Mouse (Mus musculus) erythroblast, adult 5-6 weeks (primary cell): ENCODE results near the gene Actl6b. TPM values are rescaled to one million over a fixed set of nuclear protein-coding genes. Genes with fewer than 3 reads are reported as not detected.

ENCODE experiments used
- total RNA-seq, 2 experiments: library from RNA; stranded (forward) in 1 of 2; stranded (reverse) in 1 of 2; fragments of 150-400 nt in 1 of 2; fragments of 200-764, 138-1000 nt in 1 of 2; gene quantifications; 2 replicates each; pipeline versions ENCODE4 v1.2.3 to v1.2.4; 2015 to 2017; ENCODE audit warnings: low replicate concordance in 2 of 2

Gene Actl6b
- total RNA-seq, 2 experiments from 2014 or later = not detected

Other genes starting within 250 kb of the Actl6b start
- gene Srrt, start 245.8 kb upstream of the Actl6b start, total RNA-seq (2015; ENCODE audit: low replicate concordance) = 85.7 and 166 TPM in 2 replicates
- 227 and 383 TPM in 2 replicates for gene Srrt, start 245.8 kb upstream of the Actl6b start, total RNA-seq (2017; ENCODE audit: low replicate concordance)
- gene Trip6, start 239.1 kb upstream of the Actl6b start, total RNA-seq (2015; ENCODE audit: low replicate concordance) = 0.96 and 2.1 TPM in 2 replicates
- gene Trip6, start 239.1 kb upstream of the Actl6b start, total RNA-seq (2017; ENCODE audit: low replicate concordance) = 2.6 TPM in 1 of 2 replicates, not detected in the other
- 1.9 TPM in 2 replicates for gene Slc12a9, start 219.9 kb upstream of the Actl6b start, total RNA-seq (2015; ENCODE audit: low replicate concordance)
- 0.43 and 0.98 TPM in 2 replicates for gene Slc12a9, start 219.9 kb upstream of the Actl6b start, total RNA-seq (2017; ENCODE audit: low replicate concordance)
- not detected in 2 replicates for gene Ephb4, start 203.4 kb upstream of the Actl6b start, total RNA-seq (2015; ENCODE audit: low replicate concordance)
- gene Ephb4, start 203.4 kb upstream of the Actl6b start, total RNA-seq (2017; ENCODE audit: low replicate concordance) = not detected in 2 replicates
- gene Zan, start 76.5 kb upstream of the Actl6b start, total RNA-seq (2015; ENCODE audit: low replicate concordance) = not detected in 2 replicates
- gene Zan, start 76.5 kb upstream of the Actl6b start, total RNA-seq (2017; ENCODE audit: low replicate concordance) = not detected in 2 replicates
- 9.0 TPM in 1 of 2 replicates, not detected in the other for gene Pop7, start 51.0 kb upstream of the Actl6b start, total RNA-seq (2015; ENCODE audit: low replicate concordance)
- gene Pop7, start 51.0 kb upstream of the Actl6b start, total RNA-seq (2017; ENCODE audit: low replicate concordance) = 4.4 and 7.2 TPM in 2 replicates
- 5.6 and 6.1 TPM in 2 replicates for gene Gigyf1, start 35.0 kb upstream of the Actl6b start, total RNA-seq (2015; ENCODE audit: low replicate concordance)
- 5.3 and 8.4 TPM in 2 replicates for gene Gigyf1, start 35.0 kb upstream of the Actl6b start, total RNA-seq (2017; ENCODE audit: low replicate concordance)
- gene Epo, start 20.3 kb upstream of the Actl6b start, total RNA-seq (2015; ENCODE audit: low replicate concordance) = not detected in 2 replicates
- gene Epo, start 20.3 kb upstream of the Actl6b start, total RNA-seq (2017; ENCODE audit: low replicate concordance) = not detected in 2 replicates
- 77.0 and 113 TPM in 2 replicates for gene Gnb2, start 20.0 kb upstream of the Actl6b start, total RNA-seq (2015; ENCODE audit: low replicate concordance)
- 94.2 and 96.3 TPM in 2 replicates for gene Gnb2, start 20.0 kb upstream of the Actl6b start, total RNA-seq (2017; ENCODE audit: low replicate concordance)
- gene Tfr2, start 16.3 kb downstream of the Actl6b start, total RNA-seq (2015; ENCODE audit: low replicate concordance) = 11.9 and 16.5 TPM in 2 replicates
- 11.8 and 13.7 TPM in 2 replicates for gene Tfr2, start 16.3 kb downstream of the Actl6b start, total RNA-seq (2017; ENCODE audit: low replicate concordance)
- gene Mospd3, start 47.5 kb downstream of the Actl6b start, total RNA-seq (2015; ENCODE audit: low replicate concordance) = 18.6 and 37.2 TPM in 2 replicates
- gene Mospd3, start 47.5 kb downstream of the Actl6b start, total RNA-seq (2017; ENCODE audit: low replicate concordance) = 0.43 TPM in 1 of 2 replicates, not detected in the other
- not detected in 2 replicates for gene Pcolce, start 60.3 kb downstream of the Actl6b start, total RNA-seq (2015; ENCODE audit: low replicate concordance)
- gene Pcolce, start 60.3 kb downstream of the Actl6b start, total RNA-seq (2017; ENCODE audit: low replicate concordance) = not detected in 2 replicates
- not detected in 2 replicates for gene Fbxo24, start 75.5 kb downstream of the Actl6b start, total RNA-seq (2015; ENCODE audit: low replicate concordance)
- gene Fbxo24, start 75.5 kb downstream of the Actl6b start, total RNA-seq (2017; ENCODE audit: low replicate concordance) = not detected in 2 replicates
- 9.0 and 27.2 TPM in 2 replicates for gene Lrch4, start 75.6 kb downstream of the Actl6b start, total RNA-seq (2015; ENCODE audit: low replicate concordance)
- gene Lrch4, start 75.6 kb downstream of the Actl6b start, total RNA-seq (2017; ENCODE audit: low replicate concordance) = 10.6 and 13.9 TPM in 2 replicates
- 1.9 and 6.3 TPM in 2 replicates for gene Gm20605, start 75.7 kb downstream of the Actl6b start, total RNA-seq (2015; ENCODE audit: low replicate concordance)
- gene Gm20605, start 75.7 kb downstream of the Actl6b start, total RNA-seq (2017; ENCODE audit: low replicate concordance) = 0.94 and 4.7 TPM in 2 replicates
- gene Sap25, start 87.8 kb downstream of the Actl6b start, total RNA-seq (2015; ENCODE audit: low replicate concordance) = 11.0 and 17.1 TPM in 2 replicates
- gene Sap25, start 87.8 kb downstream of the Actl6b start, total RNA-seq (2017; ENCODE audit: low replicate concordance) = 3.1 and 4.8 TPM in 2 replicates
- gene Irs3, start 92.2 kb downstream of the Actl6b start, total RNA-seq (2015; ENCODE audit: low replicate concordance) = not detected in 2 replicates
- not detected in 2 replicates for gene Irs3, start 92.2 kb downstream of the Actl6b start, total RNA-seq (2017; ENCODE audit: low replicate concordance)
- gene Agfg2, start 131.2 kb downstream of the Actl6b start, total RNA-seq (2015; ENCODE audit: low replicate concordance) = 9.6 and 12.1 TPM in 2 replicates
- 20.5 and 24.5 TPM in 2 replicates for gene Agfg2, start 131.2 kb downstream of the Actl6b start, total RNA-seq (2017; ENCODE audit: low replicate concordance)
- gene Nyap1, start 188.1 kb downstream of the Actl6b start, total RNA-seq (2015; ENCODE audit: low replicate concordance) = 0.38 TPM in 1 of 2 replicates, not detected in the other
- 0.84 and 1.4 TPM in 2 replicates for gene Nyap1, start 188.1 kb downstream of the Actl6b start, total RNA-seq (2017; ENCODE audit: low replicate concordance)
- 24.5 and 44.6 TPM in 2 replicates for gene Tsc22d4, start 192.2 kb downstream of the Actl6b start, total RNA-seq (2015; ENCODE audit: low replicate concordance)
- gene Tsc22d4, start 192.2 kb downstream of the Actl6b start, total RNA-seq (2017; ENCODE audit: low replicate concordance) = 69.5 and 76.3 TPM in 2 replicates
- gene Ppp1r35, start 225.3 kb downstream of the Actl6b start, total RNA-seq (2015; ENCODE audit: low replicate concordance) = 6.5 and 24.2 TPM in 2 replicates
- 6.4 and 12.0 TPM in 2 replicates for gene Ppp1r35, start 225.3 kb downstream of the Actl6b start, total RNA-seq (2017; ENCODE audit: low replicate concordance)
- 7.7 and 11.7 TPM in 2 replicates for gene Mepce, start 234.1 kb downstream of the Actl6b start, total RNA-seq (2015; ENCODE audit: low replicate concordance)
- 4.8 and 14.4 TPM in 2 replicates for gene Mepce, start 234.1 kb downstream of the Actl6b start, total RNA-seq (2017; ENCODE audit: low replicate concordance)
- 1.7 and 9.2 TPM in 2 replicates for gene Zcwpw1, start 234.3 kb downstream of the Actl6b start, total RNA-seq (2015; ENCODE audit: low replicate concordance)
- gene Zcwpw1, start 234.3 kb downstream of the Actl6b start, total RNA-seq (2017; ENCODE audit: low replicate concordance) = 5.5 and 6.1 TPM in 2 replicates